Mouse (Mus musculus) kidney, postnatal 0 days (tissue): ENCODE data around the gene Slc10a3. TPM values are rescaled to one million over a fixed set of nuclear protein-coding genes. Genes with fewer than 3 reads are reported as not detected.

Source experiments
- ATAC-seq: fragments of 200-750 bp; cut with Nextera tagmentation; replicated peaks from 2 replicates; pipeline ENCODE4 v1.8.0; 2017; ENCODE audit warnings: low read depth, moderate number of reproducible peaks, moderate TSS enrichment, moderate library complexity; ENCODE audit not compliant: low FRiP score
- DNase-seq: peaks from one replicate; pipeline ENCODE4 v3.0.0-alpha.2; 2016; ENCODE audit warnings: low spot score
- H3K27ac ChIP-seq: fragments of 300-500 bp; sonication (generic); 2 replicates; pipeline ENCODE4 v1.5.1; 2014; ENCODE audit warnings: mild to moderate bottlenecking
- H3K27me3 ChIP-seq: fragments of 300-500 bp; sonication (generic); 2 replicates; pipeline ENCODE4 v1.6.1; 2014; ENCODE audit warnings: low read length, mixed read lengths; ENCODE audit not compliant: insufficient read depth
- H3K36me3 ChIP-seq: fragments of 300-500 bp; sonication (generic); 2 replicates; pipeline ENCODE4 v1.6.1; 2014; ENCODE audit warnings: low read length, mixed read lengths; ENCODE audit not compliant: insufficient read depth
- H3K4me1 ChIP-seq: fragments of 300-500 bp; sonication (generic); replicated peaks from 2 replicates; pipeline ENCODE4 v1.6.1; 2014; ENCODE audit warnings: antibody characterized with exemption, low read length, mixed read lengths; ENCODE audit not compliant: insufficient read depth
- H3K4me2 ChIP-seq: fragments of 300-500 bp; sonication (generic); 2 replicates; pipeline ENCODE4 v1.6.1; 2014; ENCODE audit warnings: mild to moderate bottlenecking, low read length, moderate library complexity, mixed read lengths
- H3K4me3 ChIP-seq: fragments of 300-500 bp; sonication (generic); replicated peaks from 2 replicates; pipeline ENCODE4 v1.5.1; 2014; ENCODE audit warnings: low read depth, low read length
- H3K9ac ChIP-seq: fragments of 300-500 bp; sonication (generic); 2 replicates; pipeline ENCODE4 v1.6.1; 2014; ENCODE audit warnings: low read depth, low read length
- H3K9me3 ChIP-seq: fragments of 300-500 bp; sonication (generic); replicated peaks from 2 replicates; pipeline ENCODE4 v1.6.1; 2016; ENCODE audit warnings: low read length, inconsistent platforms, mixed read lengths
- CTCF ChIP-seq: IDR thresholded peaks from 2 replicates; pipeline ENCODE4 v1.5.1; 2016; ENCODE audit warnings: antibody characterized with exemption, low read depth, mild to moderate bottlenecking, moderate library complexity
- WGBS: fragments of 180-500 bp; shearing (Covaris S2); extraction: QIAGEN DNeasy Blood & Tissue Kit; methylation state at CpG from one replicate; pipeline ENCODE4 v1.1.7; 2014; 5-methylcytosine and 5-hydroxymethylcytosine counted together
- polyA plus RNA-seq: library from polyadenylated mRNA; unstranded; fragments of >200 nt; fragmentation: Nextera tagmentation; extraction: Ambion mirVana; gene quantifications from 2 replicates; pipeline ENCODE4 v1.2.1, GENCODE M21; 2015

The Slc10a3 gene
- polyA plus RNA-seq, 1 experiment from 2014 or later, result 23.4 TPM

- WGBS, result 32% methylated on average over 13 of the region's 13 CpGs
- Histone ChIP-seq H3K27me3 (no peaks in the 10 kb centered on the region), H3K9me3 (no peaks in the 10 kb centered on the region), H3K4me3 (peak overlapping the region; percentile 47), H3K4me1 (no peaks in the 10 kb centered on the region), H3K27ac (peak overlapping the region; percentile 36; the same call in 1 of the 2 replicates), H3K9ac (peak overlapping the region; percentile 53), H3K4me2 (peak overlapping the region; percentile 58), H3K36me3 (no peaks in the 10 kb centered on the region)
- TF ChIP-seq CTCF, result no peak
- DNase-seq, result no peak
- no peak for ATAC-seq
These were observed 20.3 kb downstream of the Slc10a3 start for GRCm38 (mm10) chrX:74352645-74353466.

GRCm38 (mm10) chrX:74330166-74330930 lies 42.8 kb downstream of the Slc10a3 start:
- no peaks in the 10 kb centered on the region for H3K4me1 ChIP-seq
- TF ChIP-seq CTCF, result no peak
- ATAC-seq (no peak), DNase-seq (no peak)
- WGBS, result 50% methylated on average over 2 of the region's 2 CpGs
- peak overlapping the region; percentile 61 for H3K4me2 ChIP-seq
- no peak overlapping the region; the same call in 1 of the 2 replicates for H3K4me3 ChIP-seq
- no peak overlapping the region for H3K9ac ChIP-seq
- H3K27ac ChIP-seq, result no peak overlapping the region
- no peaks in the 10 kb centered on the region for H3K9me3 ChIP-seq
- 0 out of 2 replicates have a peak, but pooled peaks cover 4% of the 10 kb centered on the region for H3K36me3 ChIP-seq
- no peaks in the 10 kb centered on the region for H3K27me3 ChIP-seq

GRCm38 (mm10) chrX:74329215-74329671 lies 43.9 kb downstream of the Slc10a3 start:
- H3K4me1 ChIP-seq, result no peaks in the 10 kb centered on the region
- no peak for DNase-seq
- peak; percentile 43 for ATAC-seq
- H3K4me2 ChIP-seq, result peak overlapping the region; percentile 61
- H3K9me3 ChIP-seq, result no peaks in the 10 kb centered on the region
- WGBS, result 37% methylated on average over 10 of the region's 10 CpGs
- no peak for TF ChIP-seq CTCF
- peak overlapping the region; percentile 38 for H3K4me3 ChIP-seq
- no peaks in the 10 kb centered on the region for H3K36me3 ChIP-seq
- H3K27me3 ChIP-seq, result no peaks in the 10 kb centered on the region
- no peak overlapping the region for H3K27ac ChIP-seq
- peak overlapping the region; percentile 70 for H3K9ac ChIP-seq

- H3K27ac ChIP-seq, result peak within 1 kb of the TSS; percentile 70; the same call in 1 of the 2 replicates
- peak; percentile 70 for DNase-seq
- H3K36me3 ChIP-seq, result no peaks in the 10 kb centered on the region
- no peaks in the 10 kb centered on the region for H3K4me1 ChIP-seq
- 35% methylated on average over 23 of the region's 30 CpGs for WGBS
- H3K9me3 ChIP-seq, result no peaks in the 10 kb centered on the region
- H3K4me2 ChIP-seq, result peak within 1 kb of the TSS; percentile 61
- H3K9ac ChIP-seq, result peak within 1 kb of the TSS; percentile 70
- H3K4me3 ChIP-seq, result peak within 1 kb of the TSS; percentile 38
- no peak for TF ChIP-seq CTCF
- peak; percentile 93 for ATAC-seq
- no peaks in the 10 kb centered on the region for H3K27me3 ChIP-seq
These were observed 44.4 kb downstream of the Slc10a3 start, which contains the start of gene Plxna3 for GRCm38 (mm10) chrX:74328725-74329161. Plxna3 (plus strand) TSS chrX:74329066.

Other genes with a start within 250 kb of the Slc10a3 start
- not detected in 2 replicates for gene Opn1mw, start 245.9 kb downstream of the Slc10a3 start, polyA plus RNA-seq
- 9.3 and 9.4 TPM in 2 replicates for gene Mecp2, start 238.0 kb downstream of the Slc10a3 start, polyA plus RNA-seq
- gene Tex28, start 205.5 kb downstream of the Slc10a3 start, polyA plus RNA-seq, result not detected in 2 replicates
- not detected in 2 replicates for gene Tktl1, start 196.1 kb downstream of the Slc10a3 start, polyA plus RNA-seq
- gene Flna, start 123.5 kb downstream of the Slc10a3 start, polyA plus RNA-seq, result 185 and 206 TPM in 2 replicates
- 19.1 and 20.2 TPM in 2 replicates for gene Emd, start 118.7 kb downstream of the Slc10a3 start, polyA plus RNA-seq
- gene Rpl10, start 102.5 kb downstream of the Slc10a3 start, polyA plus RNA-seq, result 860 and 883 TPM in 2 replicates
- 90.2 and 91.1 TPM in 2 replicates for gene Taz, start 91.4 kb downstream of the Slc10a3 start, polyA plus RNA-seq
- gene Dnase1l1, start 91.0 kb downstream of the Slc10a3 start, polyA plus RNA-seq, result 14.1 and 15.0 TPM in 2 replicates
- gene Atp6ap1, start 76.3 kb downstream of the Slc10a3 start, polyA plus RNA-seq, result 150 and 169 TPM in 2 replicates
- gene Gdi1, start 68.4 kb downstream of the Slc10a3 start, polyA plus RNA-seq, result 95.2 and 111 TPM in 2 replicates
- 49.6 and 55.2 TPM in 2 replicates for gene Fam50a, start 60.3 kb downstream of the Slc10a3 start, polyA plus RNA-seq
- gene Plxna3, start 44.3 kb downstream of the Slc10a3 start, polyA plus RNA-seq, result 4.0 and 5.2 TPM in 2 replicates
- gene Lage3, start 19.7 kb downstream of the Slc10a3 start, polyA plus RNA-seq, result 134 and 138 TPM in 2 replicates
- 65.2 TPM in 2 replicates for gene Ubl4a, start 131 bp downstream of the Slc10a3 start, polyA plus RNA-seq
- 37.0 and 37.1 TPM in 2 replicates for gene Fam3a, start 19.9 kb upstream of the Slc10a3 start, polyA plus RNA-seq
- gene Ikbkg, start 19.9 kb upstream of the Slc10a3 start, polyA plus RNA-seq, result 17.1 and 18.1 TPM in 2 replicates
- 31.8 and 34.5 TPM in 2 replicates for gene G6pdx, start 55.8 kb upstream of the Slc10a3 start, polyA plus RNA-seq
- gene Gm6880, start 108.0 kb upstream of the Slc10a3 start, polyA plus RNA-seq, result not detected in 2 replicates
- gene Olfr1326-ps1, start 201.5 kb upstream of the Slc10a3 start, polyA plus RNA-seq, result not detected in 2 replicates
- not detected in 2 replicates for gene Olfr1325, start 219.3 kb upstream of the Slc10a3 start, polyA plus RNA-seq